ENCODE assay signal across 8 mouse cellular contexts in genomic region chrX:11664330-11665061, GRCm38 (mm10).
A peak's percentile ranks its signal among the peaks of the same experiment; 100 is the strongest.
DNase-seq lines count a peak whose midpoint lies in the region; ATAC-seq lines count a peak whose summit lies in the region.

No protein-coding gene starts in this region.

- H3K4me3 ChIP-seq in forebrain, embryonic 11.5 days (ENCODE audit: low read depth, low read length): peak overlapping the region; percentile 33
- H3K4me3 ChIP-seq in heart, embryonic 15.5 days: peak overlapping the region; percentile 54
- peak overlapping the region; percentile 39 for H3K4me3 ChIP-seq in neural tube, embryonic 13.5 days

- WGBS in forebrain, embryonic 11.5 days: 22% methylated on average over 11 of the region's 68 CpGs
- WGBS in heart, embryonic 15.5 days: 2% methylated on average over 33 of the region's 68 CpGs
- 15% methylated on average over 44 of the region's 68 CpGs for WGBS in neural tube, embryonic 13.5 days

- peak overlapping the region; percentile 58 for H3K4me2 ChIP-seq in forebrain, embryonic 11.5 days (ENCODE audit: low read depth, low read length, severe bottlenecking)
- H3K4me2 ChIP-seq in heart, embryonic 15.5 days: peak overlapping the region; percentile 66
- H3K4me2 ChIP-seq in neural tube, embryonic 13.5 days: peak overlapping the region; percentile 65

- H3K27me3 ChIP-seq in forebrain, embryonic 11.5 days (ENCODE audit: control insufficient read depth, insufficient read depth, low read length): peaks cover 8% of the 10 kb centered on the region
- peaks cover 10% of the 10 kb centered on the region; the same call in 1 of the 2 replicates for H3K27me3 ChIP-seq in heart, embryonic 15.5 days
- H3K27me3 ChIP-seq in neural tube, embryonic 13.5 days: peaks cover 38% of the 10 kb centered on the region

- peak; percentile 44 for DNase-seq in c-Kit-negative CD71-positive TER-119-positive erythroid progenitor cells, embryonic 14.5 days (ENCODE audit: low read depth, low spot score)
- DNase-seq in forebrain, embryonic 11.5 days (ENCODE audit: low spot score): peak; percentile 84
- DNase-seq in kidney, postnatal 14 days: peak; percentile 79
- peak; percentile 52 to 61 for DNase-seq in lung, adult 18-20 months
- DNase-seq in testis, postnatal 14 days (ENCODE audit: low spot score): peak; percentile 41

- H3K9me3 ChIP-seq in forebrain, embryonic 11.5 days (ENCODE audit: control insufficient read depth, low read length): no peaks in the 10 kb centered on the region
- no peaks in the 10 kb centered on the region for H3K9me3 ChIP-seq in heart, embryonic 15.5 days (replicated peaks)
- H3K9me3 ChIP-seq in neural tube, embryonic 13.5 days: no peaks in the 10 kb centered on the region

- peak overlapping the region; percentile 75 for H3K9ac ChIP-seq in forebrain, embryonic 11.5 days (ENCODE audit: low read length)
- peak overlapping the region; percentile 63 for H3K9ac ChIP-seq in heart, embryonic 15.5 days
- H3K9ac ChIP-seq in neural tube, embryonic 13.5 days: peak overlapping the region; percentile 79

- H3K27ac ChIP-seq in forebrain, embryonic 11.5 days (ENCODE audit: low read depth, low read length): peak overlapping the region; percentile 66
- peak overlapping the region; percentile 85 for H3K27ac ChIP-seq in heart, embryonic 15.5 days
- peak overlapping the region; percentile 89 for H3K27ac ChIP-seq in neural tube, embryonic 13.5 days (replicated peaks)

- H3K36me3 ChIP-seq in forebrain, embryonic 11.5 days (ENCODE audit: control insufficient read depth, insufficient read depth, low read length): no peaks in the 10 kb centered on the region
- no peaks in the 10 kb centered on the region for H3K36me3 ChIP-seq in heart, embryonic 15.5 days
- no peaks in the 10 kb centered on the region for H3K36me3 ChIP-seq in neural tube, embryonic 13.5 days

- peak; percentile 65 for ATAC-seq in CD4-positive, CD25-positive, alpha-beta regulatory T cell, adult 4 months
- ATAC-seq in forebrain, embryonic 11.5 days (replicated peaks; ENCODE audit: low FRiP score): peak; percentile 84
- peak; percentile 86 for ATAC-seq in heart, embryonic 15.5 days (replicated peaks; ENCODE audit: insufficient number of reproducible peaks, insufficient read depth, low FRiP score, low read depth)
- peak; percentile 83 for ATAC-seq in neural tube, embryonic 13.5 days (ENCODE audit: low read depth)

- peaks cover 7% of the 10 kb centered on the region; the same call in 1 of the 2 replicates for H3K4me1 ChIP-seq in forebrain, embryonic 11.5 days (replicated peaks; ENCODE audit: control insufficient read depth, insufficient read depth, low read length)
- H3K4me1 ChIP-seq in heart, embryonic 15.5 days (replicated peaks): peaks cover 23% of the 10 kb centered on the region
- peaks cover 25% of the 10 kb centered on the region for H3K4me1 ChIP-seq in neural tube, embryonic 13.5 days (replicated peaks)

Comparison
In these comparisons a context has a peak if more than half of its experiments do, and no peak if none do; other contexts are left out.
1. Peak in every context shown above with its lines: DNase-seq, ATAC-seq, H3K4me3 ChIP-seq and H3K27ac ChIP-seq.